Mouse (Mus musculus): ENCODE results near the gene Zfp174. TPM values are rescaled to one million over a fixed set of nuclear protein-coding genes. Genes with fewer than 3 reads are reported as not detected.

The Zfp174 gene
- total RNA-seq, 2 experiments from 2014 or later: 1.1 to 1.5 TPM

- intact Hi-C loops (cut with DNase I): loop anchor here (1.0 kb wide), 1 partner anchor 10 kb away; no protein-coding TSS in a partner anchor
- peak; percentile 92 for DNase-seq
Measured at GRCm38 (mm10) chr16:3872216-3873047, 25.4 kb downstream of the Zfp174 start, which contains the start of gene Naa60. TSS of gene Naa60 (plus strand) at chr16:3872375.

GRCm38 (mm10) chr16:3876346-3876745, 29.3 kb downstream of the Zfp174 start:
- intact Hi-C loops (cut with DNase I): no loop called here
- no peak for DNase-seq

GRCm38 (mm10) chr16:3884201-3885064, 37.4 kb downstream of the Zfp174 start, which contains the start of the genes Zfp597 and Gm20695:
TSS of gene Zfp597 (minus strand) at chr16:3884561.
TSS of gene Gm20695 (plus strand) at chr16:3884648.
- intact Hi-C loops (cut with DNase I): loop anchor here (2.0 to 5.0 kb wide), 2 partner anchors 24 to 37 kb away; partner anchors contain the start of genes 1700037C18Rik, Cluap1 and Zfp174
- DNase-seq: peak; percentile 96 to 97

DNA sequence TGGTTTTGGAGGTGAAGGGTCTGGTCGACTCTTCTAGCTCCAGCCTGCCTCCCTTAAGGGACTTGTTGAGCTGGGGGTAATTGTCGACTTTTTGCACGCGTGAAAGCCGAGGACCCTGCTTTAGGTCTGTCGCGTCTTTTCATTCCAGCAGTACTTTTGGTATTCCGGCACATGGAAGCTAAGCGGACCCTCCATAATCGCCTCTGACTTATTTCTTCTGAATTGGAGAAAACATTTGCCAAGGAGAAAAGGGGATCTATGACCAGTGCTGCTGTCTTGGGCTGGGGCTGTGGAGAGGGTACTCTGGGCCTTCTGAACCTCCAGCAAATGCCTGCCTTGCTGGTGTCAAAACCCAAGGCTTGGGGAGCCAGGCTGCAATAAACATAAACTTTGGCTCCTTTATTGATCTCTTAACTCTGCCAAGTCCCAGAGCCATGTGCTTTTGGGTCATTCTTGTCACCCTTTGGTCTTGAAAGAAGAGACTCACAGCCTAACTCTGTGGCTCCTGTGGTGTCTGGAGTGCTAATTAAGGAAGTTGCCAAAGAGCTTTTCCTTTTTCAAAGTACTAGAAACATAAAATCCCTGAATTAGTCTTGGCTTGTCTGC, 38.1 kb downstream of the Zfp174 start:
- intact Hi-C loops (cut with DNase I): loop anchor here (2.0 kb wide), 1 partner anchor 24 kb away; the partner anchor contains the start of genes 1700037C18Rik and Cluap1
- DNase-seq: no peak

DNA sequence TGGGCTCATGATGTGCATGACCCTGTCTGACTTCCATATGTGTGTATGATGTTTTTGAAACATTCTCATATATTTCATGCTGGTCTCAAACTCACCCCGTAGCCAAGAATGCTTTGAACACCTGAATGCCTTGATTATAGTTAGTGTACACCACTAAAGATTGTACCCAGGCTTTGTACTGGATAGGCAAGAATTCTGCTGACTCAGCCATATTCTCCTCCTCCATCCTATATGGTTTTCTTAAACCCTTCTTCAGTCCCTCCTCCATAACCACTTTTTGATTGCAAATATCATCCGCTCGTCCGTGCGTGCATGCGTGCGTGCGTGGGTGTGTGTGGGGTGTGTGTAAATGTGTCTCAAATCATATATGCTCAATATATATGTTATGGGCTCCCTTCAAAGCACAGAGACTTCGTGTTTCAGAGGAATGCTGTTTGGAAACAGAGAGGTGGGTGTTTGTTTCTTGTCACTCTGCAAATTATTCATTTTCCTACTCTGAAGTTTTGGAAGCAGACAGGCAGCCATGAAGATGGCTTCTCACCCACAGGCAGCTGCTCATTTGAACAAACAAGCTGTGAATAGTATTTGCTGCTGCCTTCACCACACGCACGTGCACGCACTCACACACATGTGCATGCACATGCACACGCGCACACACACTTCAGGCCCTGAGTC, 44.7 kb downstream of the Zfp174 start:
- no peak for DNase-seq
- intact Hi-C loops (cut with DNase I): no loop called here

GRCm38 (mm10) chr16:3893739-3894138, 46.7 kb downstream of the Zfp174 start:
- DNase-seq: peak; percentile 21 to 24
- intact Hi-C loops (cut with DNase I): no loop called here

DNA sequence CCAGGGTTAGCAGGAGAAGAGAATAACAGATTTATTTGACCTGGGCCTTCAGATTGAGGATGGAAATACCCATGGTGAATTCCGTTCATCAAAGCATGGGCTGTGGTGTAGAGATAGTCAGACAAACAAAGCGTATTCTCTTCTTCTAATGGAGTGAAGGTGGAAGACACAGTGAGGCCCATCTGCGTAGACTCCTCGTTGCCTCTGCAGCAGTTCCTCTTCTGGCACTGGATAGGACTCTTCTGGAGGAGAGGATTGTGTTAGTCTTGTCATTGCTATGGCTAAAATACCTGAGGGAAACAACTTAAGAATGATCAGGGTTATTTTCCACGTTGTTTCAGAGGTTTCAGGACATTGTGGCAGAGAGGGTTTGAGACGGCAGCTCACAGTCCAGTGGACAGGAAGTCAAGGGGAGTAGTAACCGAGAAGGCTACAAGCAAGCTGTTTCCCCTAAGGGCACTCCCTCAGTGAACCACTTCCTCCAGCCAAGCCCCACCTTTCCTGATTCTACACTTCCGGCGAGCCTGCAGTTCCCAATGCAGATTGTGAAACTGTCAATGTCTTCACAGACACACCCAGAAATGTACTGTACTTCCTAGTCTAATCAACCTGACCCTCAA, 48.2 kb downstream of the Zfp174 start:
- peak; percentile 59 to 64 for DNase-seq
- intact Hi-C loops (cut with DNase I): no loop called here

DNA sequence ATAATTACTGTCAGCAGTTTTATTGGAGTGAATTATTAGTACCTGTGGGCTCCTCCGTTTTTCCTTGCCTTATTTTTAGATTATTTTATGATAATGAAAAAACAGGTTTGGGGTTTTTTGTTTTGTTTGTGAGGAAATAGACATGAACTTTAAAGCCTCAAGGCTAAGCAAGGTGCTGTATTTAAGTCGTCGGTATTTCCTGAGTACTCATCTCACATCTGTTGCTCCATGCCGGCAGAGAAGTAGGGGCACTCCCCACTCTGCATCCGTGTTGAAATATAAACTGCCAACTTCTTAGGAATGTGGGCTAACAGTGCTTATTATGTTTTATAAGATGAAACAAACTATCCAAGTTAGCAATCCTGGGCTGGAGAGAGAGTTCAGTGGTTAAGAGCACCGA, 49.0 kb downstream of the Zfp174 start:
- intact Hi-C loops (cut with DNase I): no loop called here
- DNase-seq: no peak

- intact Hi-C loops (cut with DNase I): no loop called here
- DNase-seq: no peak
Measured at GRCm38 (mm10) chr16:3896553-3896952, 49.5 kb downstream of the Zfp174 start.

GRCm38 (mm10) chr16:3907471-3907870, 60.4 kb downstream of the Zfp174 start:
- no peak for DNase-seq
- intact Hi-C loops (cut with DNase I): loop anchor here (5.0 kb wide), 1 partner anchor 95 kb away; the partner anchor contains the start of gene Slx4

Other genes with a start within 250 kb of the Zfp174 start
- not detected for gene Mefv, start 129.2 kb upstream of the Zfp174 start, total RNA-seq (2021)
- 10 to 100 TPM; 11.2 to 13.4 TPM for gene Zfp263, start 103.2 kb upstream of the Zfp174 start, total RNA-seq (2021)
- gene Olfr15, start 16.4 kb upstream of the Zfp174 start, total RNA-seq (2021): not detected
- gene Naa60, start 25.1 kb downstream of the Zfp174 start, total RNA-seq (2021): 10 to 100 TPM; 56.6 to 58.7 TPM
- 10 to 100 TPM; 11.3 to 12.7 TPM for gene Zfp597, start 37.3 kb downstream of the Zfp174 start, total RNA-seq (2021)
- gene Gm20695, start 37.4 kb downstream of the Zfp174 start, total RNA-seq (2021): not detected
- gene 1700037C18Rik, start 61.4 kb downstream of the Zfp174 start, total RNA-seq (2021): 1 to 10 TPM; 3.6 to 4.6 TPM
- gene Cluap1, start 61.5 kb downstream of the Zfp174 start, total RNA-seq (2021): 10 to 100 TPM in 1 of 2 experiments, 1 to 10 TPM in 1; 9.4 to 11.3 TPM
- gene Nlrc3, start 129.4 kb downstream of the Zfp174 start, total RNA-seq (2021): 1 to 10 TPM; 3.0 to 3.1 TPM
- gene Slx4, start 156.5 kb downstream of the Zfp174 start, total RNA-seq (2021): 10 to 100 TPM; 11.0 to 14.4 TPM
- gene Dnase1, start 189.7 kb downstream of the Zfp174 start, total RNA-seq (2021): not detected
- gene Trap1, start 230.6 kb downstream of the Zfp174 start, total RNA-seq (2021): 100 to 1,000 TPM; 154 to 164 TPM